Mouse (Mus musculus) WW6 (cell line): ENCODE results near the gene Stt3a.

ENCODE experiments used
- DNase-seq: peaks from one replicate; pipeline ENCODE4 v3.0.0-alpha.2; 2013; ENCODE audit warnings: low read depth, low spot score

Gene Stt3a

GRCm38 (mm10) chr9:36767203-36768143 is at the start of gene Stt3a:
Gene Stt3a, minus strand, starts transcription at chr9:36767679.
- DNase-seq, result peak; percentile 99

GRCm38 (mm10) chr9:36814486-36814885 is 47.0 kb upstream of the Stt3a start:
- no peak for DNase-seq

GRCm38 (mm10) chr9:36808126-36808785 is 40.8 kb upstream of the Stt3a start:
- no peak for DNase-seq

GRCm38 (mm10) chr9:36805256-36805975 is 37.9 kb upstream of the Stt3a start:
- no peak for DNase-seq

GRCm38 (mm10) chr9:36803926-36804325 is 36.4 kb upstream of the Stt3a start:
- no peak for DNase-seq

GRCm38 (mm10) chr9:36803386-36803785 is 35.9 kb upstream of the Stt3a start:
- no peak for DNase-seq

- no peak for DNase-seq
Measured at GRCm38 (mm10) chr9:36802951-36803350, 35.5 kb upstream of the Stt3a start.

- DNase-seq, result no peak
Measured at GRCm38 (mm10) chr9:36801961-36802360, 34.5 kb upstream of the Stt3a start.

GRCm38 (mm10) chr9:36796781-36797555 is 29.5 kb upstream of the Stt3a start, which contains the start of gene Ei24:
Gene Ei24, minus strand, starts transcription at chr9:36797393.
- no peak for DNase-seq

GRCm38 (mm10) chr9:36796224-36796623 is 28.7 kb upstream of the Stt3a start:
- DNase-seq, result no peak

GRCm38 (mm10) chr9:36795556-36795955 is 28.1 kb upstream of the Stt3a start:
- no peak for DNase-seq

- DNase-seq, result no peak
Measured at GRCm38 (mm10) chr9:36794487-36794886, 27.0 kb upstream of the Stt3a start.

- DNase-seq, result no peak
Measured at GRCm38 (mm10) chr9:36792191-36792590, 24.7 kb upstream of the Stt3a start.

GRCm38 (mm10) chr9:36783921-36784320 is 16.4 kb upstream of the Stt3a start:
- no peak for DNase-seq

GRCm38 (mm10) chr9:36769048-36769413 is 1.6 kb upstream of the Stt3a start:
- DNase-seq, result no peak

GRCm38 (mm10) chr9:36768156-36769047 is 923 bp upstream of the Stt3a start:
- DNase-seq, result no peak

- DNase-seq, result no peak
Measured at GRCm38 (mm10) chr9:36764378-36764777, 3.1 kb downstream of the Stt3a start.

- DNase-seq, result no peak
Measured at GRCm38 (mm10) chr9:36727034-36727755, 40.3 kb downstream of the Stt3a start, which contains the start of gene Chek1. Gene Chek1, minus strand, starts transcription at chr9:36727065.
